Mouse (Mus musculus) heart, adult 9 months (tissue): Measurements from ENCODE around the gene Car6.

Source experiments
- DNase-seq, 2 experiments: peaks; one replicate each; pipeline ENCODE4 v3.0.0; 2022; ENCODE audit warnings: low spot score in 2 of 2

The Car6 gene

GRCm38 (mm10) chr4:150229747-150230390 is 28.7 kb upstream of the Car6 start:
- DNase-seq = no peak

- DNase-seq = no peak
These were observed 27.6 kb upstream of the Car6 start for GRCm38 (mm10) chr4:150228581-150229348.

DNA sequence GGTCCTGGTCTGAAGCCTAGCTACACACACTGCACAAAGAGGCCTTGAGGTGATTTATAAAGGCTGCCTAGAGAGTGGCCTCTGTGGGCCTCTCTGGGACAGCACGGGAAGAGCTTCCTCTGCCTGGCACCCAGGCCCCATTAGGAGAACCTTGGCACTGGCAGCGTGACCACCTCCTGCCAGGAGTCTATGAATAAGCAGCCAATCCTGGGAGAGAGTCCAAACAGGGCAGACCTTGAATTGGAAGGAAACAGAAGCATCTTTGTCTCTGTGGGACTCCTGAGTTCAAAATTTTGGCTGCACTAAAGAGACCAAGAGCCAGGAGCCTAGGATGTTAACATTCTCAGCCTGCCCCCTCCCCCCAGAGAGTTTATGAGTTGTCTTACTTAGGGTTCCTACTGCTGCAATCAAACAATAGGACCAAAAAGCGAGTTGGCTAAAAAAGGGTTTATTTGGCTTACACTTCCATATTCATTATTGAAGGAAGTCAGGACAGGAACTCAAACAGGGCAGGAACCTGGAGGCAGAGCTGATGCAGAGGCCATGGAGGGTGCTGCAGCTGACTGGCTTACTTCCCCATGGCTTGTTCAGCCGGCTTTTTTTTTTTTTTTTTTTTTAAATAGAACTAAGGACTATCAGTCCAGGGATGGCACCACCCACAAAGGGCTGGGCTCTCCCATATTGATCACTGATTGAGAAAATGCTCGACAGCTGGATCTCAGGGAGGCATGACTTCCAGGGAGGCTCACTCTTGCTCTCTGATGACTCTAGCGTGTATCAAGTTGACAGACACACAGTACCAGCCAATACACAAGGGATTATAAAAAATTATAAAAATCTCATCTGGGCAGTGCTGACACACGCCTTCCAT is 25.9 kb upstream of the Car6 start:
- peak; percentile 64 to 79 for DNase-seq

DNA sequence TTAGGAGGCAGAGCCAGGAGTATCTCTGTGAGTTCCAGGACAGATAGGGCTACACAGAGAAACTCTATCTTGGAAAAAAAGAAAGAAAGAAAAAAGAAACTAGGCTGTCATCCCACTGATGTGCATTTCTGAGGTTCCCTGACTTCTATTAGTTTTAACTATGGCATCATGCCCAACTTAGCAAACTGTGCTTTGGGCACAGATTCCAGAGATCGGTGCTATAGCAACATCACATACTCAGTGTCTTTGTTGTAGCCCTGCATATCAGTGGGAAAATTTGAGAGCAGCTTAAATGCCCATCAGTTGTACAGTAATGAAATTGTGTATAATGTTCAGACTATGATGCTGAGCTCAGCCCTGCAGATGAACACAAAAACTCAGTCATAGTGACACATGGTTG is 24.6 kb upstream of the Car6 start:
- DNase-seq = no peak

DNA sequence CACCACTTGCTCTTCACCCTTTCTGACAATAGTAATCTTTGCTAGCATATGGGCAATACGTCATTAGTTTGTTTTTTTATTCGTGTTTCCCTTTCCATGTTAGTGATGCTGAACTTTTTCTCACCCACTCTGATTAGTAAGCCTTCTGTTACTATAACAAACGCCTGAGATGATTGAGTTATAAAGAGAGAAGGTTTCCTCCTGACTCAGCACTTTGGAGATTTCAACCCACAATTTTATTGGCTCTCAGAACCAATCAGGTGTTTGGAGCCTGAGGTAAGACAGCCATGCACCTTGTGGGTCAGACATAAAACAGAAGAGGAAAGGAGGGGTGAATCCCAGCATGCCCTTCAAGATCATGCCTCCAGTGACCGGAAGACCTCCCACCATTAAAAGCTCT is 22.7 kb upstream of the Car6 start:
- no peak for DNase-seq

GRCm38 (mm10) chr4:150221017-150221640 is 20.0 kb upstream of the Car6 start:
- no peak for DNase-seq

DNA sequence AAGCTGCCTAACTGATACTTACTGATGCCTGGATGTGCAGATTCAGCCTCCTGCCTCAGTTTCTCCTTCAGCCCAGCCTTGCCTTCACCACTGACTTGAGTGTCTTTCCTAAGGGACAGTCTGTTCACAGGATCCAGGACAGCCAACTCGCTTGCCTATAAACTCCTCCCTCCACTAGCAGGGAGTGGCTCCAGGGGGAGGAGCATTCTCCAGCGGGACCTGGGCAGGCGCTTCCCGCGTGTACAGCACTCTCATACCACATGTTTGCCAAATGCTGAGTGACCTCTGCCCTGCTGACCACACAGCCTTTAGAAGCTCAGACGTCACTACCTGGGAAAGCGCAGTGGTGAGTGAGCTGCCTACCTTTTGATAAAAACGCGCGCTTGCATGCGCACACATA is 19.5 kb upstream of the Car6 start:
- no peak for DNase-seq

DNA sequence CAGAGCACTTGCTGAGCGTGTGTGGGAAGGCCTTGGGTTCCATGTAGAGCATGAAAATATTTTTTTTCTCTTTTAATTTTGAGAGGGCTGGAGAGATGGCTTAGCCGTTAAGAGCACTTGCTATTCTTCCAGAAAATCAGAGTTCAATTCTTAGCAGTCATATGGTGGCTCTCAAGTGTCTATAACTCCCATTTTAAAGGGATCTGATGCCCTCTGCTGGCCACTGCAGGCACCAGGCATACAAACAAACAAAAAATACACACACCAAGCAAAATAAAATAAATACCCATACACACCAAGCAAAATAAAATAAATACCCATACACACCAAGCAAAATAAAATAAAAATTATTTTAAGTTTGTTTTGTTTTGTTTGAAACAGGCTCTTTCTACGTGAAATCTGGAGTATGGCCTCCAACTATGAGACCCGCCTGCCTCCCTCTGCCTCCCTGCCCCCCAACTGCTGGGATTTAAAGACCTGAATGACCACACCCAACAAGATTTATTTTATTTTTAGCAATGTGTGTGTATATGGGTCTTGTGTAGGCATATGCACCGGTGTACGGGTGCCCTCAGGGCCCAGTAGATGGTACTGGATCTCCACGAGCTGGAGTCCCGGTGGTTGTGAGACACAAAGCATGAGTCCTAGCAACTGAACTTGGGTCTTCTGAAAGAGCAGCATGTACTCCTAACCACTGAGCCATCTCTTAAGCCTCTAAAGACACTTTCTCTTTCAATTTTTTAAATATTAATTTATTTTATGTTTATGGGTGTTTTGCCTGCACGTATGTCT is 18.6 kb upstream of the Car6 start:
- DNase-seq = no peak

DNA sequence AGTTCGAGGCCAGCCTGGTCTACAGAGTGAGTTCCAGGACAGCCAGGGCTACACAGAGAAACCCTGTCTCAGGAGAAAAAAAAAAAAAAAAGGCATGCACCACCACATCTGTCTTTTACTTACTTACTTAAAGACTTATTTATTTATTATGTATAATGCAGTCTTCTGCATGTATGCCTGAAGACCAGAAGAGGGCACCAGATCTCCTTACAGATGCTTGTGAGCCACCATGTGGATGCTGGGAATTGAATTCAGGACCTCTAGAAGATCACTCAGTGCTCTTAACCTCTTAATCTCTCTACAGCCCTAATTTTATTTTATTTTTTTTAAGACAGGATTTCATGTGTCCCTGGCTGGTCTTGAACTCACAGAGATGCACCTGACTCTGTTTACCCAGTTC is 16.8 kb upstream of the Car6 start:
- no peak for DNase-seq

DNA sequence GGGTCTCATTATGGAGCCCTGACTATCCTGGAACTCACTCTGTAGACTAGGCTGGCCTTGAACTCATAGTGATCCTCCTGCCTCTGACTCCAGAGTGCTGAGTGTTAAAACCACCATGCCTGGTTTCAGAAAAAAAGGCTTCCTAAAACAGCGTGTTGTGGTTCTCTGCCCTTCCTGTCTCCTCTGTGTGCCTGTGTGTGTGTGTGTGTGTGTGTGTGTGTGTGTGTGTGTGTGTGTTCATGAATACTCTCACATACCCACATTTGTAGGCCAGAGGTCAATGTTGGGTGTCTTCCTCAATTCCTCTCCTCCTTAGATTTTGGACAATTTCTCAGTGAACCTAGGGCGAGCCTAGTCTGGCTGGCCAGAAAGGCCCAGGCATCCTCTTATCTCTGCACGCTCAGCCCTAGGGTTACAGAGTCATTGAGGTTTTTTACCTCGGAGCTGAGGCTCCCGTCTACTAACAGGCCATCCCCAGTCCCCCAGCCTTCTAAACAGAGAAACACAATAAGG is 16.0 kb upstream of the Car6 start:
- no peak for DNase-seq

- no peak for DNase-seq
These were observed 15.3 kb upstream of the Car6 start for GRCm38 (mm10) chr4:150216423-150216822.

- DNase-seq = no peak
These were observed 12.8 kb upstream of the Car6 start for GRCm38 (mm10) chr4:150213910-150214309.

DNA sequence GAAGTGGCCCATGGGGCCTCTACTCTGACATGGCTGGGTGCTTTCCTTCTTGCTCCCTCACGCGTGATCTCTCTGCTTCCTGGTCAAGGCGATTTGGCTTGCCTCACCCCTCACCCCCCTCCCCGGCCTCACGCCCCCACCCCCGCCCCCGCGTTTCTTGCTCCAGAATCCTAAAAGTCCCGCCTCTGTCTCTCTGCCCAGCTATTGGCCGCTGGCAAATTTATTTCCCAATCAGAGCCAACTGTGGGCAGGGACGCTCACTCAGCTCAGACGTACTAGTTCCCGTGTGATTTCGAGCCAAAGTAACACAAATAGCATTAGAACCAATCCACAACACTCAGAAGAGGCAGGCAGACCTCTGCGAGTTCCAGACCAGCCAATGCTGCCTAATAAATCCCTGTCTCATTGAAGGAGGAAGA is 11.4 kb upstream of the Car6 start:
- DNase-seq = peak; percentile 33 to 50

- DNase-seq = no peak
These were observed 10.9 kb upstream of the Car6 start for GRCm38 (mm10) chr4:150211930-150212552.

- no peak for DNase-seq
These were observed 9.2 kb upstream of the Car6 start for GRCm38 (mm10) chr4:150210306-150210705.

DNA sequence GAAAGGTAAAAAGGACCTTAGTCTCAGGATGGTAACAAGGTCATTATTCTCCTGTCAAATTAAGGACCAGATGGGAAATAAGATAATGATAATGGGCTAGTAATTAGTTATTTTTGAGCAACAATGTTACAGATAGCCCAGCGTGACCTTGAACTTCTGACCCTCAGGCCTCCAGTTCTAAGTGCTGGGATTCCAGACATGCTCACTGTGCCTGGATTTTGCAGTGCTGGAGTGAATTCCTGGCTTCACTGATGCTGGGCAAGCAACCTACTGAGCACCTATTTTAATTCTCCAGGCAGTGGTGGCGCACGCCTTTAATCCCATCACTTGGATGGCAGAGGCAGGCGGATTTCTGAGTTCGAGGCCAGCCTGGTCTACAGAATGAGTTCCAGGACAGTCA is 8.6 kb upstream of the Car6 start:
- no peak for DNase-seq

GRCm38 (mm10) chr4:150204877-150205276 is 3.7 kb upstream of the Car6 start:
- DNase-seq = no peak

GRCm38 (mm10) chr4:150202702-150203101 is 1.6 kb upstream of the Car6 start:
- peak in 1 of 2 experiments; percentile 28 for DNase-seq

DNA sequence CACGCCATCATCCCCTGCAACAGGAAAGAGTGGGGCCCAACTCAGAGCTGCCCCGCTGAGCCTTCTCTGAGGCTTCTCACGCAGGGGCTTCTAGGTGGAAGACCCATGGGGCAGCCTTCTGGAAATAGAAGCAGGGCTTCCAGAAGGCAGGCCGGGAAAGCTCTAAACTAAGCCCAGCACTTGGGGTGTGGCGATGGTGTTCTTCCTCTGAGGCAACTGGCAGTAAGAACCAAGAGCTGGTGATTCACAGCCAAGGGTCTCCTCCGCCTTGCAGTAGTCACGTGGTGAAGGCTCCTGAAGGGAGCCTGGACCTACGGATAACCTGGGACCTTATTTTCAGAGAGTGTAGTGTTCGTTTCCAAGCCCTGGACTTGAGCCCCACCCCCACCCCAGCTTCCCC is 2.9 kb downstream of the Car6 start:
- DNase-seq = no peak

- no peak for DNase-seq
These were observed 7.2 kb downstream of the Car6 start for GRCm38 (mm10) chr4:150193915-150194314.

GRCm38 (mm10) chr4:150192199-150192598 is 8.9 kb downstream of the Car6 start:
- no peak for DNase-seq
